Mouse (Mus musculus): ENCODE data around the gene Hist1h2bb.

Hist1h2bb gene

DNA sequence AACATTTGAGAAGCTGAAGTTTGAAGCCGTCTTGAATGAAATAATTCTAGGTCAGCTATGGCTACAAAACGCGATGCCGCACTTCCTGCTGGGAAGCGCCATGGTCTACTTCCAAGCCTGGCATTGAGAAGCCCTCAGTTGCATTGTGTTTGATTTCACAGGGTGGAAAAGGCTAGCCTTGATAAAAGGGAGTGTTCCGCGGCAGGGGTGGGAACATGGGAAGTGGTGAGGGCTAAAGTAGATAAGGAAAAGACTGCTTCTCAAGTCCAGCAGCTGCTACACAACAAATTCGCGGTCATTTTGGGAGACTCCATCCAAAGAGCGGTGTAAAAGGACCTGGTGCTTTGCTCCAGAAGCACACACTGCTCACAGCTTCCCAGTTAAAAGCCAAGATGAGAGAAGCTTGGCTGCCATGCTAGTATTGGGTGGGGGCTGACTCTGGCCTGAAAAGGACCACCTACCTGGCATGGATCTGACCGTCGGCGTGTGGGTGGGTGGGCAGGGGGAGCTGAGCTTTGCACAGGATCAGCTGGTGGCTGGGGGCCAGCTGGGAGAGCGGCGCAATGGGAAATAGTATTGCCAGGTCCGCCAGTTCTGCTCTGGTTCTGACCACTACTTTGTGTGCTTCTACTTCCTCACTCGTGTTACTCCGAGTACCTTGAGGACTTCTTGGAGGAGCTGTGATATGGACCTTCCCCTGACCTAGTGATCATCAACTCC is 17.9 kb upstream of the Hist1h2bb start:
- DNase-seq (ENCODE audit: low spot score in 2 of 2): no peak

DNA sequence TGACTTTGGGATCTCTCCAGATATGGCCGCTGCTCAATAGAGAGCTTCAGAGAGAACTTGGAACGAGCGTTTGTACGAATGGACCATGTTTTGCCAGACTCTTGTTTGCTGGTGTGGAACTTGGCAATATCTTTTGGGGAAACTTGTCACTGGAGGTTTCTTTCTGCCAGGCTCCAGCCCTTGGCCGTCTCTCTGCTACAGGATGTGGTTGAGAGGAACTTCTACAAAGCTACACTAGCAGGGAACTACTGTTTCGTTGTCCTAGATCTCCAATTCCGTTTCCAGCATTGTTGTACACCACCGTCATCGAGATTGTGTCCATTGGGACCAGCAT is 17.4 kb upstream of the Hist1h2bb start:
- no peak for DNase-seq (ENCODE audit: low spot score in 2 of 2)

DNA sequence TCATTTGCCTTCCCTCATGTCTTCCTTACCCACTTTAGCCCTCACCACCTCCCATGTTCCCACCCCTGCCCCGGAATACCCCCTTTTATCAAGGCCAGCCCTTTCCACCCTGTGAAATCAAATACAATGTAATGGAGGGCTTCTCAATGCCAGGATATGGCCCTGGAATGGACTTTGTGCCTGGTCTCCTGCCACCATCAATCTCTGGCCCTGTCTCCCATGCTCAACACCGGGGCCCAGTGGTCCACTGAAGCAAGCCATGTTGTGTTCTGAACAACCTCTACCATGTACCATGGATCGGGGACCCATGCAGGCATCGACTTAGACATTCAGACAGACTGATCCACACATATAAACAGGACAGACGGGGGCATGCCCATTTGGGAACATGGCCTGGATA is 16.8 kb upstream of the Hist1h2bb start:
- no peak for DNase-seq (ENCODE audit: low spot score in 2 of 2)

DNA sequence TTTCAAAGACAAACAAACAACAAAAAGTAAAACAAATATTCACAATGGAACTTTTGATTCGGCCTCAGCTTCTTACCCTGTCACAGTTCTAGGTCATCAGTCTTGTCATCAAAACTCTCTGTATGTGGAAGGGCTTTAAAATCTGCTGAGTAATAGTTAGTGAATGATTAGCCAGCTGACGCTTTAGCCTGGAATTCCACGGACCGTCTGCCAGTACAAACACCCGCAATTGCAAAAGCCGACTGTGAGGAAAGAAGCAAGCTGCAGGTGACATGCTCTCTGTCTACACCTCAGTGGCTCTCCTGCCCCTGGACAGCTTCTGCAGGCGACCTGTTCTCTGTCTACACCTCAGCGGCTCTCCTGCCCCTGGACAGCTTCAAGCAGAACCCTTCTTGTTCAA is 16.1 kb upstream of the Hist1h2bb start:
- DNase-seq (ENCODE audit: low spot score in 2 of 2): no peak

DNA sequence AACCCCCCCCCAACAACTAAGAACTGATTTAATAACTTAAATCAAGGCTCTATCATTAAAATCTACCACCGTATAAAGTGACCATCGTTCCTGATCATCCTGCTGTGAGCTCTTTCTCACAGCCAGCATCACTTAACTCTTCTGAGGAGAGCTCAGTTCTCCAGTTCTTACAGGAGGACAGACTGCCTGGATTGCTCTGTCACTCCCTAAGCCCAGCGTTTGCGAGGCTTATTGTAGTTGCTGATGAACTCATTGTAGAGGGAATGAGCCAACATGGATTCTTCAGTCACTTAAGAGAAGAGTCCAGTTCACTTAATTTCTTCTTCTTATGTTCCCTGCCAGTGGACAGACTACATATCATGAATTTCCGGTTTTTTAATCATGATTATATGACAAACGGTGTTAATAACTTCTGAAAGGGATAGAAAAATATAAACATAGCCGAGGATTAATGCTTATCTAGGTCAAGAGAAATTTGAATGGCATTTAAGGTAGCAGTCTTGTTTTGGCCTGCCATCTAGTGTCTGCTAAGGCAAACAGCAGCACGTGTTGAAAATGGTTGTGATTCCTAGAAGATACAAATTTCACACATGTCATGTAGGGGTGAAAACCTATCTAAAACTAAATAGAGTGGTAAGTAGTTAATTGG is 14.3 kb upstream of the Hist1h2bb start:
- peak in 1 of 2 experiments; percentile 46 for DNase-seq (ENCODE audit: low spot score in 2 of 2)

DNA sequence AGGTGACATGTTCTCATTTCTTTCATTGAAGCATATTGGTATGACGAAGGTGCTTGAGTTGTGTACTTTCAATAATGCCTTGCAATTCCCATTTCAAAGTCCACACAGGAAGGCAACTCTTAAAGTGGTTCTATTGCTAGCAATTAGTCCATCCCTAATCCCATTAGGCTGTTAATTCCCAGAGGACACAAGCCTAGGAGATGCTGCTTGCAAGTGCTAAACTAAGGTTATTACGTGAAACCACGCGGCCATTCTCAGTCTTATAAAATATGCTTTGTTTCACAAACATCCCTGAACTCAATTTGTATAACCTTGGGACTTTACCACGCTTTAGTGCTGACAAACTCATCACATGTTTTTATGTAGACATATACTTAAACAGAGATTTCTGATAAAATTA is 9.4 kb upstream of the Hist1h2bb start:
- DNase-seq (ENCODE audit: low spot score in 2 of 2): no peak

DNA sequence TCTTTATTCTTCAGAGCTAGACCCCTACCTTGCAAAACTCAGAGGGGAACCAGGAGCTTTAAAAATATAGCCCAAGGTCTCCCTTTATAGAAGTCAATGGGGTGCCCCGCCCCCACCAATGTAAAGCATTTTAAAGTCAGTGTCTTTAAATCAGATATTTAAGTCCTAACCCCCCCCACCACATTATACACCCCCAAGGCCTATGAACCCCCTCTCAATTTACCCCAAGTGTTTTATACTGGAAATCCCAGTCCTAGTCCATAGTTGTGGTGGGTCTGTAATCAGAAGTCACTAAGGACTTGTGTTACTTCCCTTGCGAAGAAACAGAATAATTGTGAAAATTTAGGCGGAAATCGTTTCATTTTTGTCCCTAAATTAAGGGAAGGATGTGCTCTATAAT is 8.5 kb upstream of the Hist1h2bb start:
- DNase-seq (ENCODE audit: low spot score in 2 of 2): no peak

DNA sequence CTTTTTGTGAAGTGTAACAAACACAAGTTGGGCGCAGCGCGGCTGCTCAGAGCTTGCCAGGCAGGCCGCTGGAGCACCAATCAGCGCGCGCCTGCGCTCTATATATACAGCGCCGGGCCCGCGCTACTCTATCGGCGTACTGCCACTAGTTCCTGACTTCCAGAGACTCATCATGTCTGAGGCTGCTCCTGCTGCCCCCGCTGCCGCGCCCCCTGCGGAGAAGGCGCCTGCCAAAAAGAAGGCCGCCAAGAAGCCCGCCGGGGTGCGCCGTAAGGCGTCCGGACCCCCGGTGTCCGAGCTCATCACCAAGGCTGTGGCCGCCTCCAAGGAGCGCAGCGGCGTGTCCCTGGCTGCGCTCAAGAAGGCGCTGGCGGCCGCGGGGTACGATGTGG is 7.9 kb upstream of the Hist1h2bb start, which contains the start of gene Hist1h1c:
Gene Hist1h1c, plus strand, starts transcription at position 132 of the 392 bp plus-strand sequence.
- peak; percentile 85 to 94 for DNase-seq (ENCODE audit: low spot score in 2 of 2)

DNA sequence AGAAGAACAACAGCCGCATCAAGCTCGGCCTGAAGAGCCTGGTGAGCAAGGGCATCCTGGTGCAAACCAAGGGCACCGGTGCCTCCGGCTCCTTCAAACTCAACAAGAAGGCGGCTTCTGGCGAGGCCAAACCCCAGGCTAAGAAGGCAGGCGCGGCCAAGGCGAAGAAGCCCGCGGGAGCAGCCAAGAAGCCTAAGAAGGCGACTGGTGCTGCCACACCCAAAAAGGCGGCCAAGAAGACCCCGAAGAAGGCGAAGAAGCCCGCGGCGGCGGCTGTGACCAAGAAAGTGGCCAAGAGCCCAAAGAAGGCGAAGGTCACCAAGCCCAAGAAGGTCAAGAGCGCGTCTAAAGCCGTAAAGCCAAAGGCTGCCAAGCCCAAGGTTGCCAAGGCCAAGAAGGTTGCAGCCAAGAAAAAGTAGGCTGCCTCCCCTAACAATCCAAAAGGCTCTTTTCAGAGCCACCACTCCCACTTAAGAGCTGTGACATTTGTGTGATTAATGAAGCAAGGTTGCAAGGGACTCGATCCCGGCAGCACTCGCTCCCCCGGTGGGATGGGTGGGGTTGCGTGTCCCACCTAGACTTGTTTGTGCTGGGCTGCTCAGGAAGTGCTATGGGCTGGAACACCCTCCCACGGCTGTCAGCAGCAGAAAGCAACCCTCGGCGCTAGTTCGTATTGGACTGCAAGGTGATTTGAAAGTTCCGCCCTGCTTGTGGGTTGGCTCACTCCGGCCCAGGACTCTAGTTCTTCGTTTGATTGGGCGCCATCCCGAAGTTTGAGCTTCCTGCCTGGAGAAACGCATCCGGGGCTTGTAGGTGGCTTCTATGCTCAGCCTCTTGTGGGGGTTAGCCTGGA is 7.2 kb upstream of the Hist1h2bb start:
- peak; percentile 92 to 96 for DNase-seq (ENCODE audit: low spot score in 2 of 2)

DNA sequence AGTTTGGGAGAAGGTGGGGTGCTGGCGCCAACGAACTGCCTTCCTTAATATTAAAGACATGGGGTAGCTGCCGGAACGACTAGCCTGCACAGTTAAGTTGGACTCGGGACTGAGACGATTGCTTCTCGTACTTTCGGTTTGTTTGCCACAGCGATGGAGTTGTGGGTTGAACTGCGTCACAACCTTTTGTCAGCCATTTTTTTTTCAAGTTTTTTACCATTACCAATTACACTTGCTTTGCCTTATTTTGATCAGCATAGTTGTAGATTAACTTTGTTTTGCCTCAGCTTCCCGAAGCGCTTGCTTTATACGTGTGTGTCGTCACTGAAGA is 6.6 kb upstream of the Hist1h2bb start:
- DNase-seq (ENCODE audit: low spot score in 2 of 2): no peak

DNA sequence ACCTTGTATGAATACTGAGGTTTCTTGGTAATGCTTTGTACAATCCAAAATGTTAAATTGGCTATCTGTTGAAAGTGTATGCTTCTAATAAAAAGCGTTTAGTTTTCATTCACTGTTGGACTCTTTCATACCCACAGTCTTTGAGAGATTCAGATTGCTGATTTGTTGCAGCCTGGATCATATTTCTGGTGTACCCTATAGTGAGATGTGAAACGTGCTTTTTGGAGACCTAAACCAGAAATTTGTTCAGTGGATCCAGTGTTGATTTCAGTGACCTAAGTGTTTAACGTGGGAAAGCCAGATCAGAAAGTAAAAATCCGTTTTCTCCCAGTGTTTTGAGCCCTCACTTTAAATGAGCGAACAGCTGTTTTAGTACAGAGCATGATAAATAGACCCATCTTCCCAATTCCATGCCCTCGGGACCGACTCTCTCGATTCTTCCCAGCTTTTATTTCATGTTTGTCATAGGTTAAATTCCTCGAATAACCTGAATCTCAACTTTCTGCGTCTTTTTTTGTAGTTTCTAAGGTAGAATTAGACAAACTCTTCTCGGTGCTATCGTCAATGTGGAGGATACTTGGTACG is 6.2 kb upstream of the Hist1h2bb start:
- no peak for DNase-seq (ENCODE audit: low spot score in 2 of 2)

DNA sequence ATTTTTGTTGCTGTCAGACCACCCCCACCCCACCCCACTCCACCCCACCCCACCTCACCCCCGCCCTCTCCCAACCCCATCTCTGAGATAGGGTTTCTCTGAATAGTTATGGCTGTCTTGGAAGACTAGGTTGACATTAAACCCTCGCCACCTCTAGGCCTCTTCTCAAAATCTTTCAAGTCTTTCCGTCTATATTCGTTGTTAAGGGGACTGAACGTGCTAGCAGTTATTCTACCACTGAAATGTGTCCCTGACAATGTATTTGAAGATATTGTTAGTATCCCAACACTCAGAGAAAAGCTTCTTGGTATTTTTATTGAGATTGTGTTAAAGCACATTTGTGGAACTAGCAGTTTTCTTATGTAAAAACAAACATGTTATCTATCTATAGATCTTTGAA is 5.6 kb upstream of the Hist1h2bb start:
- DNase-seq (ENCODE audit: low spot score in 2 of 2): no peak

DNA sequence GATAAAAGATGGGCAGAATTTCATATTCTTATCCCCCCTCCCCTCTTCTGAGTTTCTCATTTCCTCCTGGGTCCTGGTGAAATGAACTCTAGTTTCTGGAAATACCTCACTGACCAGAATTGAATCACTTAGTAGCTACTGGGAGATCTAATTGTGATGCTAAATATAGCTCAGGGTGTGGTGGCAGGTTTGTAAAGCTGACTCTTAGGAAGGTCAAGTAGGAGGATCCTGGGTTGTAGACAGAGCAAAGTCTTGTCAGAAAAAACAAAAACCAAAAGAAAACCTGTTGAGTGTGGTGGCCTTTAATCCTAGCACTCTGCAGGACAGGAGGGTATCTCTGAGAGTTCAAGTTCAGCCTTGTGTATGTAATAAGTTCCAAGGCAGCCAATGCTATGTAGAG is 4.5 kb upstream of the Hist1h2bb start:
- DNase-seq (ENCODE audit: low spot score in 2 of 2): no peak

DNA sequence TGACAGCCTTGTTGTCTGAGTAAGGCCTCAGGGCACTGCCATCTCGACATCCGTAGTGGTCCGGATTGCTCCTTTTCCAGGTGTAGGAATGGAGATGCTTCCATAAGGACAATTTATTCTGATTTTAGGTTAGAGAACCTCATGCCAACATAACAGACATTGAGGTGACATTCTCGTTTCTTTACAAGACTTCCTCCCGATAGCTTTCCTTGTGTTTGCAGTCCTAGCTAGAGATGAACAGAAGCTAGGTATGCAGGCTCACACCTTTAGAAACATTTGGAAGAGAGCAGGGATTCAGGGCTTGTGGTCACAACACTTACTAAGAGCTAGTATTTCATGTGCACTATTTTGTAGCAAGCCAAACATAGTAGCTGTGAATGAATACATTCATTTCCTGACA is 3.3 kb upstream of the Hist1h2bb start:
- DNase-seq (ENCODE audit: low spot score in 2 of 2): no peak

DNA sequence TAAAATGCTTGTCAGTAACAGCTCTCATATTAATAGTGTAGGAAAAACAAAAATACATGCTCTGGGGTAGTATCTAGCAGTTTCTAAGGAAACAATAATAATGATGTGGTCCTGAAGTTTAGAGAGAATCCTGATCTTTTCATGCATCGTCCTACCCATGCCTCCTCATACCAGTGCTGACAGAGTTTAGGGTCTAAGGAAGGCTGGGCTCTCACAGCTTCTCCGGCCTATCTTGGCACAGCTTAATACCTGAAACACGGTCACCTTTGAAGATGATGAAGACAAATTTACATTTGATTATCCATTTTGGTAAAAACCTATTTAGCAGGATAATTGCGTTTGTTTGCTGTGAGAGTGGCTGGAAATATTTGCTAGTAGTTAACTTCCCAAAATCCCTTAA is 2.6 kb upstream of the Hist1h2bb start:
- DNase-seq (ENCODE audit: low spot score in 2 of 2): no peak

DNA sequence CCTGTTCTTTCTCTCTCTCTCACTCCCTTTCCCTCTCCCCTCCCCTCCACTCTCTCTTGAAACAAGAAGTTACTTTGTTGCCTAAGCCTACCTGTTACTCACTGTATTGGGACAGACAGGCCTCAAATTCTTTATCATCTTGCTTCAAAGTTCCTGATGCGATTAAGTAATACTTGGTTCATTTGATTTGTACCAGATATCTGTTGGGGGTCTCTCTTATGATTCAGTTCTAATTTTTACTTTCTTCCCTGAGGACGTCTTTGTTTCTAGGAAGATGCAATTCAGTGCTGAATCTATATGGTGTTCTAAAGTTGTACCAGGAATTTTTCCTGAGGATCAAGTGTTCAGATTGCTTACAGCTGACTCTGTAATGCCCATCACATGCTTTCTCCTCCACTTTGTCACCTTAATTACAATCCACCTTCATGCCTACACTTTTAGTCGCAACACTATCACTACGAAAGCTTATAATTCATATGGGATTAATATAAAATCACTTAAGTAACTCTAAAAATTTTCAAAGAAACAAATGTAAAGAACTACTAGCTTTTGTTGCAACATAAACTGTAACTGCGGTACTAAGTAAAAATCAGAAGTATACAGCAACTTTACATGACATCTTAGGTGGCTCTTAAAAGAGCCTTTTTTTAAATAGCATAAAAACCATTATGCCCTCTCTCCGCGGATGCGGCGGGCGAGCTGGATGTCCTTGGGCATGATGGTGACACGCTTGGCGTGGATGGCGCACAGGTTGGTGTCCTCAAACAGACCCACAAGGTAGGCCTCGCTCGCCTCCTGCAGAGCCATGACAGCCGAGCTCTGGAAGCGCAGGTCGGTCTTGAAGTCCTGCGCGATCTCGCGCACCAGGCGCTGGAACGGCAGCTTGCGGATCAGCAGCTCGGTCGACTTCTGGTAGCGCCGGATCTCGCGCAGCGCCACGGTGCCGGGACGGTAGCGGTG is 1.8 kb upstream of the Hist1h2bb start:
- DNase-seq (ENCODE audit: low spot score in 2 of 2): no peak

DNA sequence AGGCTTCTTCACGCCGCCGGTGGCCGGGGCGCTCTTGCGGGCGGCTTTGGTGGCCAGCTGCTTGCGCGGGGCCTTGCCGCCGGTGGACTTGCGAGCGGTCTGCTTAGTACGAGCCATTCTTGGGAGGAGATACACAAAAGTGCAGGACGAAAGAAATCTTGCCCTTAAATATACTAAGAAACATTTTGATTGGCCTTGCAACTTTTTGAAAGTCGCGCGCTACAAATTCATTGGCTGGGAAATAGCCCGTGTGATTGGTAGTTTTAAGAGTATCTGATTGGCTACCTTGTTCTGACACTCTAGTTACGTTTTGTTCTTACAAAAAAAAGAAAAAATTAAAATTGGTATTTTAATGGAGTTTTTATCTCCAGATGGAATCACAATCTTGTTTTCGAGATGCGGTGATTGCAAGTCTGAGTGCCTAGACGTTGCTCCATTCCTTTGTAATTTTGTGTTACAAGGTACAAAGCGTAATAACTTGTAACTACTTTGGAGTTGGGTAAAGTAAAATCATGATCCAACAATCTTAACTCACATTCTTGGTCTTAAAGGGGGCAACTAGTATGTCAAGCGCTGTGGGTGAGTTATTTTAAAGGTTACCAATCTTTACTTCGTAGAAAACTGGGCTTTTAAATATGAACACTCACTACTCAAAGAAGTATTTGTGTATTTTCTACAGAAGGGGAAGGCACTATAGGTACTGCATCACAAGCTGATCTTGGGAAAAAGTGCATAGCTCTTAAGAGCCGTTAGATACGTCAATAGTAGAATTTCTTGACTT is 963 bp upstream of the Hist1h2bb start, which contains the start of gene Hist1h3c:
Gene Hist1h3c, minus strand, starts transcription at position 222 of the 781 bp plus-strand sequence.
- peak; percentile 75 to 91 for DNase-seq (ENCODE audit: low spot score in 2 of 2)

DNA sequence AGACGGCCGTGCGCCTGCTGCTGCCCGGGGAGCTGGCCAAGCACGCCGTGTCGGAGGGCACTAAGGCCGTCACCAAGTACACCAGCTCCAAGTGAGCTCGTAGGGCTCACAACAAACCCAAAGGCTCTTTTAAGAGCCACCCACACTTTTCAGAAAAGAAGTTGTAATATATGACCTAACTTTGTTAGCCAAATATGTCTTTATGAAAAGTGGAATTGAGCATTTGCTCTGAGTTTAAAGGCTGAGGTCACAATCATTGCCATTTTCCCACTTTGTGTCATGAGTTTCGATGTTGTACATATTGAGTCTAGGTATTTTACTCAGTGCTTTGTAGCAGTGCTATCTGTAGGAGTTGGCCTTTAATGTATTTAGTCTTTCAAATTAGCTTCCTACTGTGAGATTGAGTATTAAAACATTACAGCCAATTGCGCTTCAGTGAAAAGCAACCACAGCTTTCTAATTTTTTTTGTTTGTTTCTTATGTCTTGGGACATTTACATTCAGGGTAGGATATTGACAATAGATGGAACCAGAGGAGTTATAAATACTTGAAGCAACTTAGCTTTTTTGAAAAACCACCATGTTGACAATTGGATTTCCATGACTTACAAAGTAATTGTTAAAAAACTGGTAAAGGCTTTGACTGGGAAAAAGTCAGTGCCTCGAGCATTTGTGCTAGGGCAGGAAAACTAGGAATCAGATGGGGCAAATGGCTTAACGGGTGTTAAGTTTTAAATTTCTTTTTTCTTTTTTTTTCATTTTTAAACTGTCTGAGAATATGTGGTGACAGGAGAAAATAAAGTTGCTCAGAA is 752 bp downstream of the Hist1h2bb start:
- no peak for DNase-seq (ENCODE audit: low spot score in 2 of 2)

DNA sequence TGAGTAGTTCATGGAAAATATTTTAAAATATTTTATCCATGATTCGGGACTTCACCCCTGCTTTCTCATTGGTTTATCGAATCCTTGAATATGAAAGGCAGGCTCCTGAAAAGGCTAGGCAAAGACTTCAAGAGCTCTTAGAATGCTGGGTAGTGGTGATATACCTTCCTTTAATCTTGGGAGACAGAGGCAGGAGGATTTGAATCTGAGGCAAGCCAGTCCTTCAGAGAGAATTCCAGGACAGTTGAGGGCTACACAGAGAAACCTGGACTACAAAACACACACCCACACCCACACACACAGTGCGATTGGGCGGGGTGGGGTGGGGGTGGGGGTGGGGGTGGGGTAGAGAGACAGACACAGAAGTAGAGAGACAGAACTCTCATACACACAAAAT is 1.4 kb downstream of the Hist1h2bb start:
- DNase-seq (ENCODE audit: low spot score in 2 of 2): no peak
